Mouse (Mus musculus) layer of hippocampus, postnatal 14 days (tissue): ENCODE data around the gene Mdp1. TPM values are rescaled to one million over a fixed set of nuclear protein-coding genes. Genes with fewer than 3 reads are reported as not detected.

Experiments
- DNase-seq, 2 experiments: peaks; one replicate each; pipeline ENCODE4 v3.0.0; 2021 to 2022; ENCODE audit warnings: low spot score in 2 of 2, mixed read lengths in 1 of 2
- total RNA-seq, 2 experiments: library from RNA; stranded (reverse); gene quantifications; 2 replicates each; pipeline ENCODE4 v1.2.3; 2021

Mdp1 gene
- total RNA-seq, 2 experiments from 2014 or later: 46.9 to 47.8 TPM

DNA sequence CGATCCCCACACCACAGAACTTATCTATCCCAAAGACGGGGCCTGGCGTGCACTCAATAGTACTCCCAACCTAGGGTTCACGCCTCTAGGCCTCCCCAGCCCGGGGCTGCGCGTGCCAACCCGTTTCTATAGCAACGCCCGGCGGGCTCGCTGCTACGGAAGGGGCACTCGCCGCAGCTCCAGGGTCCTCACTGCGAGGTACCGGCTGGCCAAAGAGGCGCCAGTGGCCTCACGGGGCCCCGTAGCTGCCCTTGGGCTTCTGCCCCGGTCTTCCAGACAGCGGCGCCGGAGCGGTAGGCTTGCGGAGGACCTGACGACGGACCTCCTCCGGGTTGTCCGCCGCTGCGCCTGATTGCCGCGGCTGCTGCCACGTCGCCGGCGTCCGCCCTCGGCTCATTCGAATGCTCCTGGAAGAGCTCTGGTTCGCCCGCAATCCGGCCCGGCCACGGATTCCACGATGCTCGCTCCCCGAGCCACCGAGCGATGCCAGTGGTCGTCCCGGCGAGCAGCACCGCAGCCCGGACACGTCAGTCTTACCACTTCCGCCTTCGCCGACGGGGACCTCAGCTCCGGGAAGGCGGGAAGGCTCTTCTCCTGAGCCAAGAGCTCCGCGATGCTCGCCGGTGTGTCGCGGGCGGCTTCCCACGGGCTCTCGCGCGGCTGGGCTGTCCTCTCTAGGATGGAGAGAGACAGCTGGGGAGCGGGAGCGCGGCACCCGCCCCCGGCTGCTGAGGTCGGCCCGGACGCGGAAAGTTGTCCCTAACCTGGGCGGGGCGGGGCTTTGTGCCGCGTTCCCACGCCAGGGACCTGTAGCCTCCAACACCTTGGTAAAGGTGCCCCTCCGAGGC is 17.0 kb downstream of the Mdp1 start, which contains the start of gene Tm9sf1:
TSS of gene Tm9sf1 (minus strand) at position 747 of the 848 bp plus-strand sequence.
- peak; percentile 86 to 95 for DNase-seq

DNA sequence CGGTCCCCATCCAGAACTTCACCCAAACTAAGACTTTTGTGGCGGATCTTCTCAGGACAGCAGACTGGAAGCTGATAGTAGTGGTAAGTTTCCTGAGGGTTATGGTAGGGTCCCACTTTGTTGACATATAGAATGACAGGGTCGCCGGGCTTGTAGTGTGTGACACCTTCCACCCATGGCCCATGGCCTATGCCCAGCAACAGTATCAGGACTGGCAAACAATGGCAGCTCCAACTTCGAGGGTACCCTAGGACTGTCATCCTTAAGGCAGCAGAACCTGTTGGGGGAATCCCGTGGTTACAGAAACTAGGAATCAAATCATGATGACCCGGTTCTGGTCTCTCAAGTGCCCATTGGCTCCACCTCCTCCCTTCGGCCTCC is 17.6 kb downstream of the Mdp1 start:
- DNase-seq: no peak

DNA sequence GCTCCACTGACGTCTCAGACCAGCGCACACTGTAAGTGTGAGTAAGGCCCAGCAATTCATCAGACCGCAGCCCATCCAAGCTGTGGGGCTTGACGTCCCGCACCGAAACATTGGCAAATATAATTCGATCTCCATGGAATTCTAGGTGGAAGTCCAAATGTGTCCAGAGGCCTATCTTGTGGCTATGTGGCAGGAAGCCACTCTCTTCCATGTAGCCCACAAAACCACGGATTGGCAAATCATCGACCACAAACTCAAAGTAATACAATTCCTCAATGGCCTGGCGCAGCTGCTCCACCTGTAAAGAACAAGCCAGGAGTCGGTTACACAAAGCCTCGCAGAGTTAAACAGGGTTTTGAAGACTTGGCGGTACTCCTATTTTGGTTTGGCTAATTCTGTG is 19.0 kb downstream of the Mdp1 start:
- no peak for DNase-seq

DNA sequence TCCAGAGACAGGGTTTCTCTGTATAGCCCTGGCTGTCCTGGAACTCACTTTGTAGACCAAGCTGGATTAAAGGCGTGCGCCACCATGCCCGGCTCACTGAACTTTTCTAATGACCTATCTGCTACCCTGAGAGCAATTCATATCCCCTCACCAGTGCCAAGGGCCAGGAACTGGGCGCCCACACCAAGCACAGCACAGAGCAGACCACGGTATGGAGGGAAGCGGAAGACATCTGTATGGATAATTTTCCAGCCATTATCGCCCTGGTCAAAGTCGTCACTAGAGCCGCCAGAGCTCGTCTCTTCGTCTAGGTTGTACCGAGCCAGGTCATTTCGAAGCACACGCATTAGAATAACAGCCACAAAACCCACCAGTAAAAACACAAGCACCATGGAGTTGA is 19.5 kb downstream of the Mdp1 start:
- DNase-seq: no peak

DNA sequence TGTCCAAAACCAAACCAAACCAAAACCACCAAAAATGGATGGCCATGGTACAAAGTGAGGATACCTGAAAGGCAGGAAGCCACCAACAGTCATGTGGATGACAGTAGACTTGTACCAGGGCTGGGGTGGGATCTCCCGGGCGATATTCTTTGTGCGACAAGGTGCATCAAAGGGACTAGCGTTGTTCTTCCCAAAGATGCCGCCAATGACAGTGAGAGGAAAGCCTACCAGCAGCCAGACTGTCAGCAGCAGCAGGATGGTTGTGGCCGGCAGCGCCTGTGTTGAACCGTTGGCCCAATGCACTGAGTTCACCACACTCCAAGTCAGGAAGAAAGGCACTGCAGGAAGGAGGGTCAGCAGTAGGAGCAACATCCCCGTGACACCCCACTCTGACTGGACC is 22.5 kb downstream of the Mdp1 start, which contains the start of gene Gm49378:
TSS of gene Gm49378 (minus strand) at position 101 of the 400 bp plus-strand sequence.
- no peak for DNase-seq

DNA sequence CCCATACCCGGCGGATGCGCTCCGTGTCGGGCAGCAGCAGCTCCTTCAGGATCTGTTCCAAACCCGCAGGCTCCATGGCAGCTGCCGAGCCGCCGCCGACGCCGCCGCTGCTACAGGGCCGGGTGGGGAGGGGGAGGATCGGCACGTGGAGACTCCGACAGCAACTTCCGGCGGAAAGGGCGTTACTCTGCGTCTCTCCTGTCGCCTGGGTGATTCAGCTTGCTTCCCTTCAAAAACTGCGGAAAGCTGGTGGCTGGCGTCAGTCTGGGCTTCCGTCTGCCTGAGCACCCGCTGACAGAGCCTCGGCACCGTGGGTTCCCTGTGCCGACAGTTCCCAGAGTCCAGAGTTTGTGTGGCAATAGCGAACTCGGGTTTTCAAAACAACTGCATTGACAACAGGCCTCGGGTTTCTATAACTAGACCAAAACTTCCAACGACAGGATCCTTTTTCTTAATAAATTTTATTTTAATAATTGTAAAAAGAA is 24.7 kb downstream of the Mdp1 start, which contains the start of gene Ipo4:
TSS of gene Ipo4 (minus strand) at position 435 of the 485 bp plus-strand sequence.
- DNase-seq: peak; percentile 83 to 93

DNA sequence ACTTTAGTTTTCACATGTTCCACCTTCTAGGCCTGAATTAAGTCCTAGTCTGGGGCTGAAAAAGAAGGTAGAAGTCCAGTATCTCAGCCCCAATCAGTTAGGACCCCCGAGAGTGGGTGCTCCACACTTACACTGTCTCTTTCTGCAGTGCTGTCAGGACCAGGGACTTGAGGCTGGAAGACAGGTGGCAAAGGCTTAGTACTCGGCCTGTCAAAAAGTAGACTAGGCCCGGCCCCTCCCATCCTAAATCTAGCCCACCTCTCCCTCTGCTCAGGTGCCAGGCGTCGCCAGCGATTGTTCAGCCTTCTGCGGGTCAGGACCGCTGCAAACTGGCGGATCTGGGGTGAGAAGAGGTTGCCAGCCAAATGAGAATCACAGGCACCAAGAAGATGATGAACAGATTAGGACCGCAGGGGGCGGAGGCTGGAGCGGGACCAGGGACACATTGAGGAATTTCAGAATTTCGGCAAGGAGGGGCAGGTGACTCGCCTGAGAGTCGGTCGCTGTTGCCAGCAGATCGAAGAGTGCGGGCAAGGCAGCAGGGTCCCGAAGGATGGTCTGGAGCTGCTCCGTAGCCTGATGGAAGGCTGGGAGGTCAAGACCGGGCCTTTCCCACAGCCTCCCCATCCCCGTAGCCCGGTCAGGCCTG is 25.3 kb downstream of the Mdp1 start:
- DNase-seq: peak in 1 of 2 experiments; percentile 42

DNA sequence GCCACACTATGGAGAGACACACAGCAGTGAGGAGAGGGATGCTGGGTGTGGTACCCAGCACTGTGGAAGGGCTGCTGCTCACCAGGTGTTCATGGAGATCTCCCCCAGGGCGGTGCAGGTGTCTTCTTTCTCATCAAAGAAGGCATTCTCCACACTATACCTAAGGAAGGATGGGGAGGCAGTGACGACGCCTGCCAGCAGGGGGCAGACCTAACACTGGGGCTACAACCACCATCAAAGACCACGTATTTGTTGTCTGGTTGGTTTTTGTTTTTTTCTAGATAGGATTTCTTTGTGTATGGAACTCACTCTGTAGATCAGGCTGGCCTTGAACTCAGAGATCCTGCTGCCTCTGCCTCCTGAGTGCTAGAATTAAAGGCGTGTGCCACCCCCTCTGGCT is 31.0 kb downstream of the Mdp1 start:
- no peak for DNase-seq

DNA sequence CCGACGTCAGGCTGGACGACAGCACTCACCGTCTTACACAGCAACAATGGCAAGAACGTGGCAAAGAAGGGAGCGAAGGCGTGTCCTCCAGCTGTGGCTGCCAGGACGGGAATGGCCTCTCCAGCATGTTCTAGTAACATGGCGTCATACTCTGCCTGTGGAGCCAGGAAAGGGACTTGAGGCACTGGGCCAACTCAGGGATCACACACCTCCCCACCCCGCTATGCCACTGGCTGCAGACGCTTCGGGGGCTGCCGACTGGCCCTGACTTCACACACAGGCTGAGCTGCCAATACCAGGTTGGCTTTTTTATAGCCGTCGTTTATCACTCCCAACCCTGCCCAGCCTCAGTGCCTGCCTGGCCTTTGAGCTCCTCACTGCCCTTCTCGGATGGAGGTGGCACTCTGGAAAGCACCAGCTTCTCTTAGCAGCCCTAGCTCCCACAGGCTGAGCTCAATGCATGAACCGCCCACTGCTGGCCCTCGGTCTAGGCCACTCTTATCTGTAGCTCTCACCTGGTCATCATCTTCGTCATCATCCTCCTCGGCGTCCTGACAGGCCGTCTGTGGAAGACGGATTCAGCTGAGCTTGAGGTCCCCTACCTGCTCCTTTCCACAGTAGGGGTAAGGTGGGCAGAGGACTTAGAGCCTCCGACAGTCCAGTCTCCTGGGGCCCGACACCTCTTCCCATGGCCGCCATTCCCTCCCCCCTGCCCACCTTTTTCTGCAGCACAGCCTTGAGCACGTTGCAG is 32.1 kb downstream of the Mdp1 start:
- no peak for DNase-seq

DNA sequence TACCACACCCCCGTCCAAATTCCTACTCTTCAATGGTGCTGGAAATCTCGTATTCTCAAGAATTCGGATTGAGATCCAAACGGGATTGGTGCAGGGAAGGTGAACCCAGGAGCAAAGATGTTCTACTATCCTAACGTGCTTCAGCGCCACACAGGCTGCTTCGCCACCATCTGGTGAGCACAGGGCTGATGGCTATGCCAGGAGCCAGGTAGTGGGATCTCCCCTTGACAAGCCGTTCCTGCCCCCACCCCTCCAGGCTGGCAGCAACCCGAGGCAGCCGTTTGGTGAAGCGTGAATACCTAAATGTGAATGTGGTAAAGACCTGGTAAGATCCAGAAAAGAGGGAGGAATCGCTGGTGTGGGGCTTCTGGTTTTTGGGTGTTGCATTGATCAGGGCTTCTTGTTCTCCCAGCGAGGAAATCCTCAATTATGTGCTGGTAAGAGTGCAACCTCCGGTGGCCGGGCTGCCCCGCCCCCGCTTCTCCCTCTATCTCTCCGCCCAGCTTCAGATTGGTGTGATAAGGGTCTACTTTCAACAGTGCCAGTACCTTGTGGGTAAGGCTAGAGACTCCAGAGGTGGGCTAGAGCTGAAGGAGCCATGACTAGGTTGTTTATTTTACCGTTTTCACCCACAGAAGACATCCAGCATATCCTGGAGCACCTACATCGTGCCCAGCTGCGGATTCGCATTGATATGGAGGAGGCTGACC is 41.7 kb downstream of the Mdp1 start:
- no peak for DNase-seq

DNA sequence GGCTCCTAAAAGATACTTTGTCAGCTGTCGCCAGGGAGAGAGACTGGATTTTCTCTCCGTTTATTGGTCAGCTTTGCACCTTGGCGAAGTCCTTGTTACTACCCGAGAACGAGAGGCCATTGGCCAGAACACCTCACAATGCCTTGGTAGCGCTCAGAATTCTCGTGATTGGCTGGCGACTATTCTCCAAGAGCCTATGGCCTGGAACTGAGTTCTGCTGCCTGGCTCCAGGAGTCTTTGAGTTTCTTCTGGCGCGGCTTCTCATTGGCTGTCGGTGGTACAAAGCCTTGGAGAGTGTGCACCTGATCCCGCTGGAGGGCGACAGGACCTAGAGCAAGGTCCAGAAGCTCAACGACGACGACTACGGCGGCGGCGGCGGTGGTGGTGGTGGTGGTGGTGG is 42.5 kb downstream of the Mdp1 start, which contains the start of gene Rec8:
TSS of gene Rec8 (plus strand) at position 216 of the 400 bp plus-strand sequence.
- no peak for DNase-seq

DNA sequence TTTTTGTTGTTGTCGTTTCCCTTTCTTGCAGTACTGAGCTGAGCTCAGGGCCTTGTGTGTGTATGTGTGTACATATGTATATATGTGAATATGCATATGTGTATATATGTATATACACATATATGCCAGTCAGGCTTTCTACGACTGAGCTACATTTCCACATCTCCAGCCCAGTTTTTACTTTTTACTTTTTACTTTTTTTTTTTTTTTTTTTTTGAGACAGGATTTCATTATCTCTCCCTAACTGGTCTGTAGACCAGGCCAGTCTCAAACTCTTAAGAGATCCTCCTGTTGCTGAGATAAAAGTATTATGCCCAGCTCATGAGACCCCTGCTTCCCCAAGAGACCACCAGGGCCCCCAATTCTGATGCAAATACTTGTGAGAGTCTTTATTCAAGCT is 43.5 kb downstream of the Mdp1 start:
- DNase-seq: no peak

DNA sequence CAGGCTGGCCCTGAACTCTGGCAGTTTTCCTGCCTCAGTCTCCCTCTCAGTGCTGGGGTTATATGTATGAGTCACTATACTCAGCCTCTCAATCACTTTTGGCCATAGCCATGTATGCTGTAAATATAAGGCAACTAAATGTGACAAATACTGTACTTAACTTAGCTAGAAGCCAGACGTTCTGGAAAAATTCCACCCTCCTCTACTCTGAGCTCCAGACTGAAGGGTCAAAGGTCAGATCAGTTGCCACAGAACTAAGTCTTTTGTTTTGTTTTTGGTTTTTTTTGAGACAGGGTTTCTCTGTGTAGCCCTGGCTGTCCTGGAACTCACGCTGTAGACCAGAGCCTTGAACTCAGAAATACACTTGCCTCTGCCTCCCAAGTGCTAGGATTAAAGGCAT is 44.4 kb downstream of the Mdp1 start:
- DNase-seq: no peak

DNA sequence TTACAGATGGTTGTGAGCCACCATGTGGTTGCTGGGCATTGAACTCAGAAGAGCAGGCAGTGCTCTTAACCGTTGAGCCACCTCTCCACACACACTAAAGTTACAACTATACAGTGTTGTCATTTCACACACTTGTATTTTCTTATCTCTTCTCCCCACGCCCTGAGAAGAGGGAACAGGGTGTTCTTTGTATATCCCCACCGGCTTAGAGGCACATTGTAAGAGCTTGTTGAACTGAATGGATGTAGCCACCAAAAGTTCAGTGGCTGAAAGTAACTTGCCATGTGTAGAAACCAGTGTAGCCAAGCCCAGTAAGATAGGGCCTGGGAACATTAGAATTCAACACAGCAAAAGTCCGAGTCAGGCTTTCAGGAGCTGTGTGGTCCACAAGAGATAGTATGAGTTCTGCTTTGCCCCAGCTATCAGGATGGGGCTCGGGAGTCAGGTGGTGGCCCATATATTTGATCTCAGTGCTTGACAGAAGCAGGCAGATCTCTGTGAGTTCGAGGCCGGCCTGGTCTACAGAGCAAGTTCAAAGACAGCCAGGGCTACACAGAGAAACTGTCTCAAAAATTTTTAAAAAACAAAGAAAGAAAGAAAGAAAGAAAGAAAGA is 45.6 kb downstream of the Mdp1 start:
- DNase-seq: no peak

DNA sequence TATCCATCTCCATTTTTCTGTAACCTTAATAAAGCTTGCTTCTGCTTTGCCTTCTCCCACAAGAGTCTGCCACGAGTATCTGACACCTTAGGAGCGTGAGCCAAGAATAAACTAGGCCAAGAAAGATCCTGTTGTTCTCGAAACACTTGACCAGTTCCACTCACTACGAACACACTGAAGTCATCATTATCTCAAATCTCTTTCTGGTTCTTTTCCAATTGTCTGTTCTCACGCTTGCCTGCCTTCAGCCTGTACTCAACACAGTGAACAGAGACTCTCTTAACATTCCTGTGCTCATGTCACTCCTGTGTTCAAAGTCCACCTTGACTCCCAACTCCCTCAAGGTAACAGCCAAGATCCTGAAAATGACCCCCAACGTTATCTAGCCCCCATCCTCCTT is 47.0 kb downstream of the Mdp1 start:
- DNase-seq: no peak

DNA sequence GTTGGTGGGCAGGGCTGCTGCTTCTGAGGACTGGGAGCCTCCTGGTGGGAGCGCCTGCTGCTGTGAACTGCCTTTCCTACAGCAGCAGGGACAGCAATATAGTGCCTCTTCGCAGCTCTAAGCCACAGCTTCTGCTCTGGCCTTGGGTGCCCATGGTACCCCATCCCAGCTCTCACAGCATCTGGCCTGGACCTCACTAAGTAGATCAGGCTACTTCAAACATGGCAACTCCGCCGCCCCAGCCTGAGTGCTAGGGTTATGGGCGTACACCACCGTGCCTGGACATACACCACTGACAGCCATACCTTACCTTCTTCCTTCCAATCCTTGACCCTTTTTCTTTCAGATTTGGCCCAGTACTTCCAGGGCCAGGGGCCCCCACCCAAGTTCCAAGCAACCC is 52.0 kb downstream of the Mdp1 start:
- no peak for DNase-seq
